8 mouse cellular contexts compared by ENCODE assay signal in genomic region chr17:32209752-32210151, GRCm38 (mm10). TPM values are rescaled to one million over a fixed set of nuclear protein-coding genes. Genes with fewer than 3 reads are reported as not detected.
A peak's percentile ranks its signal among the peaks of the same experiment; 100 is the strongest.
DNase-seq lines count a peak whose midpoint lies in the region; ATAC-seq and TF ChIP-seq lines count a peak whose summit lies in the region.
"Had no signal": no experiment of that assay in that cellular context is flagged by ENCODE, and none has a peak within 500 bp of the region (broad histone marks: within the 10 kb centered on the region; RNA-seq: fewer than 3 reads in every experiment).

No protein-coding gene starts in this region.

- 24% methylated on average over 3 of the region's 3 CpGs for WGBS in cerebellum, adult 2 months
- 36% methylated on average over 3 of the region's 3 CpGs for WGBS in kidney, embryonic 16.5 days
- 37% methylated on average over 3 of the region's 3 CpGs for WGBS in lung, embryonic 15.5 days

- no peak overlapping the region for H3K4me3 ChIP-seq in cerebellum, adult 2 months (replicated peaks; ENCODE audit: insufficient read depth, low read depth, low read length)
- H3K4me3 ChIP-seq in kidney, embryonic 16.5 days (ENCODE audit: low read length) = no peak overlapping the region
- no peak overlapping the region for H3K4me3 ChIP-seq in lung, embryonic 15.5 days
- H3K4me3 ChIP-seq: limb, embryonic 15.5 days had no signal

- no peak overlapping the region for H3K9ac ChIP-seq in kidney, embryonic 16.5 days (replicated peaks; ENCODE audit: low read length)
- no peak overlapping the region for H3K9ac ChIP-seq in lung, embryonic 15.5 days
- H3K9ac ChIP-seq: limb, embryonic 15.5 days had no signal

- ATAC-seq in kidney, embryonic 16.5 days (ENCODE audit: low FRiP score, low TSS enrichment) = peak; percentile 80; the same call in 1 of the 2 replicates
- 0 out of 2 replicates have a peak, but pooled peaks have one; percentile 50 for ATAC-seq in lung, embryonic 15.5 days (ENCODE audit: borderline replicate concordance, extremely low read depth, low FRiP score, low TSS enrichment)

- peaks cover 3% of the 10 kb centered on the region; the same call in 1 of the 2 replicates for H3K4me1 ChIP-seq in cerebellum, adult 2 months (ENCODE audit: control insufficient read depth, insufficient read depth, low read length)
- H3K4me1 ChIP-seq in kidney, embryonic 16.5 days (ENCODE audit: insufficient read depth, low read length) = peaks cover 15% of the 10 kb centered on the region
- peaks cover 17% of the 10 kb centered on the region; the same call in 1 of the 2 replicates for H3K4me1 ChIP-seq in lung, embryonic 15.5 days

- H3K9me3 ChIP-seq in kidney, embryonic 16.5 days (ENCODE audit: low read length) = no peaks in the 10 kb centered on the region
- no peaks in the 10 kb centered on the region for H3K9me3 ChIP-seq in lung, embryonic 15.5 days
- H3K9me3 ChIP-seq: limb, embryonic 15.5 days had no signal

- TF ChIP-seq POLR2A in cerebellum, adult 2 months (IDR thresholded peaks at IDR 0.05; ENCODE audit: borderline replicate concordance, insufficient read depth, low read length) = no peak

- H3K27ac ChIP-seq in cerebellum, adult 2 months (ENCODE audit: insufficient read depth, low read length) = no peak overlapping the region
- H3K27ac ChIP-seq in kidney, embryonic 16.5 days (ENCODE audit: low read length) = peak overlapping the region; percentile 69; the same call in 1 of the 2 replicates
- H3K27ac ChIP-seq in lung, embryonic 15.5 days = peak overlapping the region; percentile 71

- no peak overlapping the region for H3K4me2 ChIP-seq in kidney, embryonic 16.5 days (replicated peaks; ENCODE audit: low read depth, low read length)
- no peak overlapping the region for H3K4me2 ChIP-seq in lung, embryonic 15.5 days
- H3K4me2 ChIP-seq: limb, embryonic 15.5 days had no signal

- peak; percentile 35 for DNase-seq in A20 (ENCODE audit: low read depth, low spot score)
- peak; percentile 32 to 36 for DNase-seq in CD8-positive naive resting alpha-beta T cell, adult 2 months (ENCODE audit: low read depth in 2 of 2, low spot score in 2 of 2)
- DNase-seq in cerebellum, adult 2 months = peak; percentile 56 to 62
- peak; percentile 59 to 77 for DNase-seq in gastrocnemius, postnatal 36 days
- peak; percentile 68 to 77 for DNase-seq in right cerebral cortex, postnatal 10 days (ENCODE audit: low spot score in 2 of 2)

- intact Hi-C loops in gastrocnemius, postnatal 36 days (cut with DNase I) = loop anchor here (2.0 to 5.0 kb wide), 4 partner anchors 47 to 182 kb away; no protein-coding TSS in a partner anchor

- H3K36me3 ChIP-seq in kidney, embryonic 16.5 days (ENCODE audit: insufficient read depth, low read length) = peaks cover 75% of the 10 kb centered on the region
- peaks cover 96% of the 10 kb centered on the region for H3K36me3 ChIP-seq in lung, embryonic 15.5 days

- H3K27me3 ChIP-seq in cerebellum, adult 2 months (ENCODE audit: control insufficient read depth, insufficient read depth, low read length) = no peaks in the 10 kb centered on the region
- H3K27me3 ChIP-seq in kidney, embryonic 16.5 days (ENCODE audit: insufficient read depth, low read length) = no peaks in the 10 kb centered on the region
- H3K27me3 ChIP-seq in lung, embryonic 15.5 days = no peaks in the 10 kb centered on the region
- H3K27me3 ChIP-seq: limb, embryonic 15.5 days had no signal

- TF ChIP-seq CTCF in cerebellum, adult 2 months (IDR thresholded peaks at IDR 0.05; ENCODE audit: borderline replicate concordance, insufficient read depth, low read depth, low read length) = peak; percentile 82

RNA-seq across cellular contexts. Expression of gene Ephx3, which starts 20.4 kb away (rescaled TPM):
- polyA plus RNA-seq in cerebellum, adult 2 months (2012; rRNA removed) = 0.97 and 1.3 TPM in 2 replicates
- total RNA-seq in gastrocnemius, postnatal 36 days (2021) = under 1 TPM; 0.23 to 0.42 TPM
- polyA plus RNA-seq in kidney, embryonic 16.5 days (2015; fragmentation: Nextera tagmentation; extraction: Ambion mirVana) = 0.19 and 0.37 TPM in 2 replicates
- 0.11 TPM in 2 replicates for polyA plus RNA-seq in lung, embryonic 15.5 days (2015; fragmentation: Nextera tagmentation; extraction: Ambion mirVana)

RNA-seq across cellular contexts. Expression of gene Notch3, which starts 43.1 kb away (rescaled TPM):
- polyA plus RNA-seq in cerebellum, adult 2 months (2012; rRNA removed) = 9.5 and 11.0 TPM in 2 replicates
- total RNA-seq in gastrocnemius, postnatal 36 days (2021) = 10 to 100 TPM; 11.0 to 13.3 TPM
- polyA plus RNA-seq in kidney, embryonic 16.5 days (2015; fragmentation: Nextera tagmentation; extraction: Ambion mirVana) = 13.6 and 15.0 TPM in 2 replicates
- polyA plus RNA-seq in lung, embryonic 15.5 days (2015; fragmentation: Nextera tagmentation; extraction: Ambion mirVana) = 18.2 and 19.8 TPM in 2 replicates
